Mouse (Mus musculus): ENCODE measurements around the gene Iars2. TPM values are rescaled to one million over a fixed set of nuclear protein-coding genes. Genes with fewer than 3 reads are reported as not detected.

The Iars2 gene
- polyA plus RNA-seq, 1 experiment, result 9.0 TPM

- TF ChIP-seq POLR2A (IDR thresholded peaks at IDR 0.05; ENCODE audit: low read depth, low read length), result peak; percentile 43
- TF ChIP-seq CTCF (IDR thresholded peaks at IDR 0.05; ENCODE audit: extremely low read depth, insufficient read length, insufficient replicate concordance, low read depth, low read length), result no peak
- peaks cover 7% of the 10 kb centered on the region for H3K36me3 ChIP-seq (ENCODE audit: control insufficient read depth, insufficient read depth, low read length)
- H3K27me3 ChIP-seq (ENCODE audit: control insufficient read depth, insufficient read depth, low read length), result no peaks in the 10 kb centered on the region
- H3K4me1 ChIP-seq (ENCODE audit: control insufficient read depth, insufficient read depth, insufficient read length, low read length), result peaks cover 3% of the 10 kb centered on the region; the same call in 1 of the 2 replicates
- H3K4me3 ChIP-seq (ENCODE audit: low read depth, low read length), result peak within 1 kb of the TSS; percentile 81
- peak within 1 kb of the TSS; percentile 79 for H3K27ac ChIP-seq (ENCODE audit: insufficient read depth, low read depth, low read length)
- under 1% methylated on average over 92 of the region's 92 CpGs for WGBS
Observed at GRCm38 (mm10) chr1:185362677-185363520, 33.7 kb upstream of the Iars2 start, which contains the start of gene Eprs. Gene Eprs, plus strand, starts transcription at chr1:185363044.

GRCm38 (mm10) chr1:185358211-185358610 lies 29.0 kb upstream of the Iars2 start:
- Histone ChIP-seq H3K27ac (ENCODE audit: insufficient read depth, low read depth, low read length) (no peak overlapping the region), H3K27me3 (ENCODE audit: control insufficient read depth, insufficient read depth, low read length) (no peaks in the 10 kb centered on the region), H3K36me3 (ENCODE audit: control insufficient read depth, insufficient read depth, low read length) (peaks cover 32% of the 10 kb centered on the region), H3K4me3 (ENCODE audit: low read depth, low read length) (no peak overlapping the region), H3K4me1 (ENCODE audit: control insufficient read depth, insufficient read depth, insufficient read length, low read length) (no peaks in the 10 kb centered on the region)
- TF ChIP-seq POLR2A (IDR thresholded peaks at IDR 0.05; ENCODE audit: low read depth, low read length) (no peak), CTCF (IDR thresholded peaks at IDR 0.05; ENCODE audit: extremely low read depth, insufficient read length, insufficient replicate concordance, low read depth, low read length) (no peak)
- WGBS, result 85% methylated on average over 4 of the region's 4 CpGs

- Histone ChIP-seq H3K36me3 (ENCODE audit: control insufficient read depth, insufficient read depth, low read length) (peaks cover 44% of the 10 kb centered on the region), H3K27me3 (ENCODE audit: control insufficient read depth, insufficient read depth, low read length) (no peaks in the 10 kb centered on the region), H3K27ac (ENCODE audit: insufficient read depth, low read depth, low read length) (no peak overlapping the region), H3K4me3 (ENCODE audit: low read depth, low read length) (no peak overlapping the region), H3K4me1 (ENCODE audit: control insufficient read depth, insufficient read depth, insufficient read length, low read length) (no peaks in the 10 kb centered on the region)
- 96% methylated on average over 8 of the region's 8 CpGs for WGBS
- TF ChIP-seq POLR2A (IDR thresholded peaks at IDR 0.05; ENCODE audit: low read depth, low read length) (no peak), CTCF (IDR thresholded peaks at IDR 0.05; ENCODE audit: extremely low read depth, insufficient read length, insufficient replicate concordance, low read depth, low read length) (no peak)
Observed at GRCm38 (mm10) chr1:185356246-185356645, 27.1 kb upstream of the Iars2 start.

- H3K4me3 ChIP-seq (ENCODE audit: low read depth, low read length), result no peak overlapping the region
- TF ChIP-seq POLR2A (IDR thresholded peaks at IDR 0.05; ENCODE audit: low read depth, low read length), result no peak
- no peak for TF ChIP-seq CTCF (IDR thresholded peaks at IDR 0.05; ENCODE audit: extremely low read depth, insufficient read length, insufficient replicate concordance, low read depth, low read length)
- no peaks in the 10 kb centered on the region for H3K4me1 ChIP-seq (ENCODE audit: control insufficient read depth, insufficient read depth, insufficient read length, low read length)
- H3K27me3 ChIP-seq (ENCODE audit: control insufficient read depth, insufficient read depth, low read length), result no peaks in the 10 kb centered on the region
- no peak overlapping the region for H3K27ac ChIP-seq (ENCODE audit: insufficient read depth, low read depth, low read length)
- WGBS, result 81% methylated on average over 4 of the region's 4 CpGs
- peaks cover 56% of the 10 kb centered on the region for H3K36me3 ChIP-seq (ENCODE audit: control insufficient read depth, insufficient read depth, low read length)
Observed at GRCm38 (mm10) chr1:185354731-185355130, 25.5 kb upstream of the Iars2 start.

- H3K4me3 ChIP-seq (ENCODE audit: low read depth, low read length), result no peak overlapping the region
- no peaks in the 10 kb centered on the region for H3K4me1 ChIP-seq (ENCODE audit: control insufficient read depth, insufficient read depth, insufficient read length, low read length)
- H3K36me3 ChIP-seq (ENCODE audit: control insufficient read depth, insufficient read depth, low read length), result peaks cover 64% of the 10 kb centered on the region
- TF ChIP-seq POLR2A (IDR thresholded peaks at IDR 0.05; ENCODE audit: low read depth, low read length) (no peak), CTCF (IDR thresholded peaks at IDR 0.05; ENCODE audit: extremely low read depth, insufficient read length, insufficient replicate concordance, low read depth, low read length) (no peak)
- no peak overlapping the region for H3K27ac ChIP-seq (ENCODE audit: insufficient read depth, low read depth, low read length)
- 93% methylated on average over 8 of the region's 8 CpGs for WGBS
- H3K27me3 ChIP-seq (ENCODE audit: control insufficient read depth, insufficient read depth, low read length), result no peaks in the 10 kb centered on the region
Observed at GRCm38 (mm10) chr1:185353351-185353750, 24.2 kb upstream of the Iars2 start.

- H3K27me3 ChIP-seq (ENCODE audit: control insufficient read depth, insufficient read depth, low read length), result no peaks in the 10 kb centered on the region
- no peaks in the 10 kb centered on the region for H3K4me1 ChIP-seq (ENCODE audit: control insufficient read depth, insufficient read depth, insufficient read length, low read length)
- peaks cover 67% of the 10 kb centered on the region for H3K36me3 ChIP-seq (ENCODE audit: control insufficient read depth, insufficient read depth, low read length)
- H3K4me3 ChIP-seq (ENCODE audit: low read depth, low read length), result no peak overlapping the region
- no peak overlapping the region for H3K27ac ChIP-seq (ENCODE audit: insufficient read depth, low read depth, low read length)
- WGBS, result 86% methylated on average over 12 of the region's 12 CpGs
- TF ChIP-seq POLR2A (IDR thresholded peaks at IDR 0.05; ENCODE audit: low read depth, low read length) (no peak), CTCF (IDR thresholded peaks at IDR 0.05; ENCODE audit: extremely low read depth, insufficient read length, insufficient replicate concordance, low read depth, low read length) (no peak)
Observed at GRCm38 (mm10) chr1:185352151-185352550, 23.0 kb upstream of the Iars2 start.

- Histone ChIP-seq H3K27me3 (ENCODE audit: control insufficient read depth, insufficient read depth, low read length) (no peaks in the 10 kb centered on the region), H3K4me1 (ENCODE audit: control insufficient read depth, insufficient read depth, insufficient read length, low read length) (no peaks in the 10 kb centered on the region), H3K27ac (ENCODE audit: insufficient read depth, low read depth, low read length) (no peak overlapping the region), H3K36me3 (ENCODE audit: control insufficient read depth, insufficient read depth, low read length) (peaks cover 73% of the 10 kb centered on the region), H3K4me3 (ENCODE audit: low read depth, low read length) (no peak overlapping the region)
- 94% methylated on average over 4 of the region's 4 CpGs for WGBS
- TF ChIP-seq POLR2A (IDR thresholded peaks at IDR 0.05; ENCODE audit: low read depth, low read length) (no peak), CTCF (IDR thresholded peaks at IDR 0.05; ENCODE audit: extremely low read depth, insufficient read length, insufficient replicate concordance, low read depth, low read length) (no peak)
Observed at GRCm38 (mm10) chr1:185350611-185351010, 21.4 kb upstream of the Iars2 start.
